Mouse (Mus musculus) brain, adult 2 months (tissue): ENCODE data around the gene Cacna2d3.
A peak's percentile ranks its signal among the peaks of the same experiment; 100 is the strongest.

Source experiments
- DNase-seq: peaks from one replicate; pipeline ENCODE4 v3.0.0; 2011; ENCODE audit warnings: low read depth, low spot score

Cacna2d3 gene

GRCm38 (mm10) chr14:29077418-29077817 is 644.2 kb downstream of the Cacna2d3 start:
- no peak for DNase-seq

GRCm38 (mm10) chr14:29073747-29074146 is 647.9 kb downstream of the Cacna2d3 start:
- peak; percentile 60 for DNase-seq

GRCm38 (mm10) chr14:29062676-29063075 is 659.0 kb downstream of the Cacna2d3 start:
- DNase-seq = no peak

- no peak for DNase-seq
Measured at GRCm38 (mm10) chr14:29061491-29061890, 660.2 kb downstream of the Cacna2d3 start.

GRCm38 (mm10) chr14:29060679-29061078 is 661.0 kb downstream of the Cacna2d3 start:
- peak; percentile 55 for DNase-seq

GRCm38 (mm10) chr14:29051951-29052835 is 669.5 kb downstream of the Cacna2d3 start:
- no peak for DNase-seq

GRCm38 (mm10) chr14:29042355-29042754 is 679.3 kb downstream of the Cacna2d3 start:
- DNase-seq = no peak

GRCm38 (mm10) chr14:29041498-29041897 is 680.2 kb downstream of the Cacna2d3 start:
- no peak for DNase-seq

GRCm38 (mm10) chr14:29040606-29041364 is 680.9 kb downstream of the Cacna2d3 start:
- DNase-seq = no peak

GRCm38 (mm10) chr14:29038246-29038645 is 683.4 kb downstream of the Cacna2d3 start:
- no peak for DNase-seq

GRCm38 (mm10) chr14:29031858-29032395 is 689.7 kb downstream of the Cacna2d3 start:
- DNase-seq = no peak

- peak; percentile 63 for DNase-seq
Measured at GRCm38 (mm10) chr14:29030519-29030918, 691.1 kb downstream of the Cacna2d3 start.

- no peak for DNase-seq
Measured at GRCm38 (mm10) chr14:29029896-29030420, 691.7 kb downstream of the Cacna2d3 start.

- peak; percentile 63 for DNase-seq
Measured at GRCm38 (mm10) chr14:29029107-29029469, 692.6 kb downstream of the Cacna2d3 start.

GRCm38 (mm10) chr14:29028391-29029106 is 693.1 kb downstream of the Cacna2d3 start:
- DNase-seq = no peak

- DNase-seq = peak; percentile 81
Measured at GRCm38 (mm10) chr14:29027276-29027675, 694.4 kb downstream of the Cacna2d3 start.

GRCm38 (mm10) chr14:29025335-29025734 is 696.3 kb downstream of the Cacna2d3 start:
- DNase-seq = no peak

GRCm38 (mm10) chr14:29023246-29023645 is 698.4 kb downstream of the Cacna2d3 start:
- DNase-seq = no peak

GRCm38 (mm10) chr14:29021295-29021694 is 700.4 kb downstream of the Cacna2d3 start:
- DNase-seq = no peak

GRCm38 (mm10) chr14:29018316-29019000 is 703.2 kb downstream of the Cacna2d3 start:
- no peak for DNase-seq

GRCm38 (mm10) chr14:29017883-29018282 is 703.8 kb downstream of the Cacna2d3 start, which contains the start of gene Lrtm1:
Gene Lrtm1, plus strand, starts transcription at chr14:29018208.
- DNase-seq = no peak
